Mouse (Mus musculus): ENCODE measurements around the gene Dgkg. TPM values are rescaled to one million over a fixed set of nuclear protein-coding genes. Genes with fewer than 3 reads are reported as not detected.

Dgkg gene
- polyA plus RNA-seq, 1 experiment from 2014 or later = 2.1 TPM

GRCm38 (mm10) chr16:22596394-22596793 is 60.6 kb downstream of the Dgkg start:
- Histone ChIP-seq H3K27me3 (replicated peaks; ENCODE audit: control insufficient read depth, insufficient read depth, low read length) (no peaks in the 10 kb centered on the region), H3K9ac (ENCODE audit: low read length) (no peak overlapping the region), H3K4me2 (ENCODE audit: low read length) (no peak overlapping the region), H3K9me3 (replicated peaks; ENCODE audit: control insufficient read depth, low read length) (no peaks in the 10 kb centered on the region), H3K27ac (ENCODE audit: low read depth, low read length) (no peak overlapping the region), H3K36me3 (ENCODE audit: control insufficient read depth, insufficient read depth, low read length) (no peaks in the 10 kb centered on the region), H3K4me1 (ENCODE audit: control insufficient read depth, insufficient read depth, low read length) (no peaks in the 10 kb centered on the region), H3K4me3 (ENCODE audit: low read depth, low read length) (no peak overlapping the region)
- peak; percentile 18 for DNase-seq (ENCODE audit: low spot score)
- WGBS = 79% methylated on average over 1 of the region's 1 CpGs
- ATAC-seq = no peak

GRCm38 (mm10) chr16:22593907-22594306 is 63.1 kb downstream of the Dgkg start:
- Histone ChIP-seq H3K9me3 (replicated peaks; ENCODE audit: control insufficient read depth, low read length) (no peaks in the 10 kb centered on the region), H3K27ac (ENCODE audit: low read depth, low read length) (no peak overlapping the region), H3K36me3 (ENCODE audit: control insufficient read depth, insufficient read depth, low read length) (no peaks in the 10 kb centered on the region), H3K4me3 (ENCODE audit: low read depth, low read length) (no peak overlapping the region), H3K27me3 (replicated peaks; ENCODE audit: control insufficient read depth, insufficient read depth, low read length) (no peaks in the 10 kb centered on the region), H3K4me2 (ENCODE audit: low read length) (no peak overlapping the region), H3K9ac (ENCODE audit: low read length) (no peak overlapping the region), H3K4me1 (ENCODE audit: control insufficient read depth, insufficient read depth, low read length) (no peaks in the 10 kb centered on the region)
- 89% methylated on average over 2 of the region's 2 CpGs for WGBS
- ATAC-seq (no peak), DNase-seq (ENCODE audit: low spot score) (peak; percentile 41)

DNA sequence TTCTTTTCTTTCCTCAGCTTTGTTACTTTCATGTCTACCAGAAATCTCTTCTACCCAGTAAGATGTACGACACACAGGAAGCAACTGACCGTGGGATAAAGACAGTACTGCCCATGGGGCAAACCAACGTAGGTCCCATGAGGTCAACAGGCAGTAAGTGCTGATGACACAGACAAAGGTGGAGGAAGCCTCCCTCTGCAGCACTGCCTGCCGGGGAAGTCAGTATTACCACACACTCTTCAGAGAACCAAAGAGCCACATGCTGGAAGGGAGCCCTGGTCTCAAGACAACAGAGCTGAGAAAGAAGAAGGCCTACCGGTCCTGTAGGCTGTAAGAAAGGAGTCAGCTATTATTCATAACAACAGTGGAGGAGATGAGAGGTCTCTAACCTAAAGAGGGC is 67.4 kb downstream of the Dgkg start:
- no peak for ATAC-seq
- no peaks in the 10 kb centered on the region for H3K9me3 ChIP-seq (replicated peaks; ENCODE audit: control insufficient read depth, low read length)
- DNase-seq (ENCODE audit: low spot score) = no peak

DNA sequence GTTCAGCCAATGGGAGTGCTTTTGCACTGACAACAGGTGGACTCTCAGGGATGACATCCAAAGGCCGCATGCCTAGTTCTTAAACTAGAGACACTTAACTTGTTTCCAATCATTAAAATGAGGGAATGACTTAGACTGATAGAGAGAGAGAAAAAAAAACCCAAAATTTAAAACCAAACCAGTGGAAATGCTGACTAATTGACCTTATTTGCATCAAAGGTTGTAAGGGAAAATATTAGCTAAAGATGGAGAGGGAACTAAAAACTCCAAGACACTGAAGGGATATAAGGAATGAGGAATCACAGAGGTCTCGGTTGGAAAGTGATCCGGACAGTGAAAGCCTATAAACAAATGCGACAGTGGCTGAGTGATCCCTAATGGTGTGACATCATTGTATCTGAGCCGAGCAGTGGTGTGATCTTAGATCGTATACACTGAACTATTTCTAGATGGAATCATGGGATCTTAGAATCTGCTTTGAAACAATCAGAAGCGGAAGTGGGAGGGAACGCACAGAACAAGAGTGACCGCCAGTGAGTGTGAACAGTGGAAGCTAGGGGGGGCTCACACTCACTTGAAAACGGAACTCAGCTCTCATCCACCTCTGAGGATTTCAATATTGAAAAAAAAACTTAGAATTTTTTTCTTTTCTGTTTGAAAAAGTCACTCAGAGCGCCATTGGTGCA is 70.7 kb downstream of the Dgkg start:
- Histone ChIP-seq H3K9ac (ENCODE audit: low read length) (no peak overlapping the region), H3K4me3 (ENCODE audit: low read depth, low read length) (no peak overlapping the region), H3K27ac (ENCODE audit: low read depth, low read length) (no peak overlapping the region), H3K4me1 (ENCODE audit: control insufficient read depth, insufficient read depth, low read length) (peaks cover 5% of the 10 kb centered on the region), H3K36me3 (ENCODE audit: control insufficient read depth, insufficient read depth, low read length) (no peaks in the 10 kb centered on the region), H3K9me3 (replicated peaks; ENCODE audit: control insufficient read depth, low read length) (no peaks in the 10 kb centered on the region), H3K27me3 (replicated peaks; ENCODE audit: control insufficient read depth, insufficient read depth, low read length) (no peaks in the 10 kb centered on the region), H3K4me2 (ENCODE audit: low read length) (no peak overlapping the region)
- no peak for DNase-seq (ENCODE audit: low spot score)
- ATAC-seq = no peak
- 82% methylated on average over 11 of the region's 11 CpGs for WGBS

More for the DNA sequence above, 67.4 kb downstream of the Dgkg start:
- Histone ChIP-seq H3K4me1 (ENCODE audit: control insufficient read depth, insufficient read depth, low read length) (no peaks in the 10 kb centered on the region), H3K4me3 (ENCODE audit: low read depth, low read length) (no peak overlapping the region), H3K27me3 (replicated peaks; ENCODE audit: control insufficient read depth, insufficient read depth, low read length) (no peaks in the 10 kb centered on the region), H3K36me3 (ENCODE audit: control insufficient read depth, insufficient read depth, low read length) (no peaks in the 10 kb centered on the region), H3K27ac (ENCODE audit: low read depth, low read length) (no peak overlapping the region), H3K9ac (ENCODE audit: low read length) (no peak overlapping the region), H3K4me2 (ENCODE audit: low read length) (no peak overlapping the region)
- WGBS = 84% methylated on average over 5 of the region's 5 CpGs

DNA sequence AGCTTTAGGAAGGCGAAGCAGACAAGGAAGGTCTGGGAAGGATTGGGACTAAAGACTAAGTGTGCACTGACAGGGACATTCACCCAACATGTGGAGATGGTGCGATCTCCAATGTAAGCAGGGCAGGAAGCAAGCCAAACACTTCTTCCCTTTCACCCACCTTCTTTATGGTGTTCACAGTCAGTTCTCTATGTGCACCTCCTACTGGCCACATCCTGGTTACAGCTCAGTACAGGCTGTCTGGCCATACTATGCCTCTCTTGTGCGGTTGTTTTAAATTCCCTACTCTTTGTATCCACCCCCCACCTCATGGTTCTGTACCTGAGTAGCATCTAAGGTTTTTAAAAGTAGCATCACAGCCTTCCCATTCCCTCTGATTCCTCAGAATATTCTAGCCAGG is 71.5 kb downstream of the Dgkg start:
- Histone ChIP-seq H3K27ac (ENCODE audit: low read depth, low read length) (no peak overlapping the region), H3K4me3 (ENCODE audit: low read depth, low read length) (no peak overlapping the region), H3K4me2 (ENCODE audit: low read length) (no peak overlapping the region), H3K9ac (ENCODE audit: low read length) (no peak overlapping the region), H3K4me1 (ENCODE audit: control insufficient read depth, insufficient read depth, low read length) (peaks cover 5% of the 10 kb centered on the region), H3K36me3 (ENCODE audit: control insufficient read depth, insufficient read depth, low read length) (no peaks in the 10 kb centered on the region), H3K9me3 (replicated peaks; ENCODE audit: control insufficient read depth, low read length) (no peaks in the 10 kb centered on the region), H3K27me3 (replicated peaks; ENCODE audit: control insufficient read depth, insufficient read depth, low read length) (no peaks in the 10 kb centered on the region)
- 88% methylated on average over 3 of the region's 3 CpGs for WGBS
- no peak for DNase-seq (ENCODE audit: low spot score)
- ATAC-seq = no peak

- ATAC-seq (no peak), DNase-seq (ENCODE audit: low spot score) (no peak)
- H3K4me1 ChIP-seq (ENCODE audit: control insufficient read depth, insufficient read depth, low read length) = peaks cover 5% of the 10 kb centered on the region
- no peak overlapping the region for H3K4me2 ChIP-seq (ENCODE audit: low read length)
- 23% methylated on average over 2 of the region's 2 CpGs for WGBS
- H3K9ac ChIP-seq (ENCODE audit: low read length) = no peak overlapping the region
- H3K4me3 ChIP-seq (ENCODE audit: low read depth, low read length) = no peak overlapping the region
- H3K9me3 ChIP-seq (replicated peaks; ENCODE audit: control insufficient read depth, low read length) = no peaks in the 10 kb centered on the region
- no peaks in the 10 kb centered on the region for H3K27me3 ChIP-seq (replicated peaks; ENCODE audit: control insufficient read depth, insufficient read depth, low read length)
- H3K36me3 ChIP-seq (ENCODE audit: control insufficient read depth, insufficient read depth, low read length) = no peaks in the 10 kb centered on the region
- no peak overlapping the region for H3K27ac ChIP-seq (ENCODE audit: low read depth, low read length)
Observed at GRCm38 (mm10) chr16:22583401-22583800, 73.6 kb downstream of the Dgkg start.

DNA sequence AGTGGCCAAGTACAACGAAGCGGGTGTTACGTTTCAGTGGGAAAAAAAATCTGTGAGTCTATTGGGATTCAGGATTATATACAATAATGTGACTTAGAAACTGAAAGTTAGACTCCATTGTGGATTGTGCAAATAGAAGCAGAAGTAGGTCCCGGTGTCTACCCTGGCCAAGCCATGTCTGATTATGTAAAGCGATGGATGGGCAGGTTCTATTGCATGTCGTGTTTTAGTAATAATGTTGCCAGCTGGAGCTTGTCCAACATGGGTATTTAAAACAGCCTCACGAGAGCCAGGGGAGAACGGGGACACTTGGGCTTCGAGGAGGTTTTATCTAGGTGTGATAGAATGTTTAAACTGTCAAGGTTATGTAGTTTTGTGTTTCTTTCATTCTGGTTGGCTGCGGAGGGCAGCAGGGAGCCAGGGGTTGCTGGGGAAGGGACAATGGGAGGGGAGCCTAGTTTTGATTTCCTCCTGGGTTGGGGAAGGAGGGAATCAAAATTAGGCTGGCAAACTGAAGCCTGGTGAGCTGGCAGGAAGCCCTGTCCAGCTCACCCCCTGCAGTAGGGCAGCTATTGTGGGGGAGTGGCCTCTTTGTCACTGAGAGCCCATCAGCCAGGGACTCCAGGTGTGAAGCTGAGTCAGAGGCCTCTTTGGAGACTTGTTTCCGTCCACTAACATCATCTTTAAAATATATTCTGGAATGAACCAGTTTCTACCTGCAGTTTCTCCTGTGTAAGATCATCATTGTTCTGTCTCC is 74.7 kb downstream of the Dgkg start:
- Histone ChIP-seq H3K36me3 (ENCODE audit: control insufficient read depth, insufficient read depth, low read length) (no peaks in the 10 kb centered on the region), H3K9me3 (replicated peaks; ENCODE audit: control insufficient read depth, low read length) (no peaks in the 10 kb centered on the region), H3K4me1 (ENCODE audit: control insufficient read depth, insufficient read depth, low read length) (peaks cover 5% of the 10 kb centered on the region), H3K4me2 (ENCODE audit: low read length) (no peak overlapping the region), H3K27ac (ENCODE audit: low read depth, low read length) (no peak overlapping the region), H3K4me3 (ENCODE audit: low read depth, low read length) (no peak overlapping the region), H3K27me3 (replicated peaks; ENCODE audit: control insufficient read depth, insufficient read depth, low read length) (no peaks in the 10 kb centered on the region), H3K9ac (ENCODE audit: low read length) (no peak overlapping the region)
- 31% methylated on average over 11 of the region's 11 CpGs for WGBS
- peak; percentile 44; the same call in 1 of the 2 replicates for ATAC-seq
- DNase-seq (ENCODE audit: low spot score) = peak; percentile 63

DNA sequence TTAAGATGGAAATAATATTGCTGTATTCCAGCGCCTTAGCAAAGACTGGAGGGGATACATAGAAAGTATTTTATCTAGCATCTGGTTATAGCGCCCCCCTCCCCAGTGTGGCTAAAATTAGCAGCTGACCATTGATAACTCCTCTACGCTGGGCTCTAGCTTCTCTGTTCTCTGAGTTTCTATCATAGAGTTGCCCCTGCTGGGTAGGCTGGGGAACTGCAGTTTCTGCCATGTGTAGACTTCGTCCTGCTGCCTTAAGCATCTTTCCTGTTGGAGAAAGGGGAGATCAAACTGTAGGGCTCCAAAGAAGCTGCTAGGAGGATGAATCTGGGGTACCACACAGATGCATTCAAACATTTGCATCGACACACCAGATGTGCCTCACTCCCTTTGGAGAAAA is 76.9 kb downstream of the Dgkg start:
- Histone ChIP-seq H3K9ac (ENCODE audit: low read length) (no peak overlapping the region), H3K9me3 (replicated peaks; ENCODE audit: control insufficient read depth, low read length) (no peaks in the 10 kb centered on the region), H3K4me1 (ENCODE audit: control insufficient read depth, insufficient read depth, low read length) (peaks cover 5% of the 10 kb centered on the region), H3K27ac (ENCODE audit: low read depth, low read length) (no peak overlapping the region), H3K27me3 (replicated peaks; ENCODE audit: control insufficient read depth, insufficient read depth, low read length) (no peaks in the 10 kb centered on the region), H3K36me3 (ENCODE audit: control insufficient read depth, insufficient read depth, low read length) (no peaks in the 10 kb centered on the region), H3K4me3 (ENCODE audit: low read depth, low read length) (no peak overlapping the region), H3K4me2 (ENCODE audit: low read length) (no peak overlapping the region)
- DNase-seq (ENCODE audit: low spot score) (peak; percentile 28), ATAC-seq (no peak)
- WGBS = 46% methylated on average over 5 of the region's 5 CpGs

DNA sequence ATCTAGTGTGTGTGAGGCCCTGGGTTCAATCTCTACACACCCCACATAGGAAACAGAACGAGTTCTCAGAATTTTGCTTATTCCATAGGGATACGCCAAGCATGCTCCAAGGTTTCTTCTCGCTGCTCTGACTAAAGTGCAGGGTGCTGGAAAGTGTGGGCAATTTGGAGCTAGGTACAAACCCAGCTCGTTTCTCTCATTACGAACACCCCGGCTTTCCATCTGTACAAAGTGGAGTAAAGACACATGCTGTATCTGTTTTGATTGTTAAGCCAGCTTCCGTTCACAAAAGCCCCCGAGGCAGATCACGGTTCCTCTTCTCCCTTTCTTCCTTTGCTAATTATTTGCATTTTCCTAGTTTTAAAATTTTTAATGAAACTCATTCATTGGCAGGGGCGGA is 78.1 kb downstream of the Dgkg start:
- Histone ChIP-seq H3K27ac (ENCODE audit: low read depth, low read length) (no peak overlapping the region), H3K4me2 (ENCODE audit: low read length) (no peak overlapping the region), H3K9ac (ENCODE audit: low read length) (no peak overlapping the region), H3K4me1 (ENCODE audit: control insufficient read depth, insufficient read depth, low read length) (peaks cover 5% of the 10 kb centered on the region), H3K4me3 (ENCODE audit: low read depth, low read length) (no peak overlapping the region), H3K9me3 (replicated peaks; ENCODE audit: control insufficient read depth, low read length) (no peaks in the 10 kb centered on the region), H3K36me3 (ENCODE audit: control insufficient read depth, insufficient read depth, low read length) (no peaks in the 10 kb centered on the region), H3K27me3 (replicated peaks; ENCODE audit: control insufficient read depth, insufficient read depth, low read length) (no peaks in the 10 kb centered on the region)
- no peak for DNase-seq (ENCODE audit: low spot score)
- no peak for ATAC-seq
- 81% methylated on average over 10 of the region's 10 CpGs for WGBS

Data from forebrain, embryonic 14.5 days (tissue).